29 mouse cellular contexts compared by ENCODE assay signal in the genomic region with DNA sequence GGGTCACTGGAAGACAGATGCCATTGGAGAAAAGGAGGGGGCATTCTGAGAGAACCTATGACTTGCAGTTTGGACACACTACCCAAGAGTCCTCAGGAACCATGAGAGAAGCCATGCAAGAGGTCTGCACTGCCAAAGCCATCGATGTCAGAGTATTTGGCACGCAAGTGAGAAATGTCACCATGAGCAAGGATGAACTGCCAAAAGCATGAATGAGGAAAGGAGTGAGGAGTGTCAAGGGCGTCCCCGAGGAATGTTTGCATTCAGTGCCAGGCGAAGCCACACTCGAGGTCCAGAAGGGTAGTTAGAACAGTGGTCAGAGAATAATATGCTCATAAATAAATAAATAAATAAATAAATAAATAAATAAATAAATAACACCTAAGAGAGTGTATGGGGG.
DNase-seq lines count a peak whose midpoint lies in the region; ATAC-seq lines count a peak whose summit lies in the region.
"Had no signal": no experiment of that assay in that cellular context is flagged by ENCODE, and none has a peak within 500 bp of the region (broad histone marks: within the 10 kb centered on the region; RNA-seq: fewer than 3 reads in every experiment).

No protein-coding gene starts in this region.

- no peak overlapping the region for H3K9ac ChIP-seq in heart, embryonic 11.5 days (ENCODE audit: low read depth, low read length)
- H3K9ac ChIP-seq: hindbrain, embryonic 14.5 days; limb, embryonic 12.5 days; liver, embryonic 15.5 days; lung, embryonic 14.5 days; neural tube, embryonic 12.5 days had no signal

- no peaks in the 10 kb centered on the region for H3K27me3 ChIP-seq in heart, embryonic 11.5 days (ENCODE audit: control insufficient read depth, insufficient read depth, low read length)
- H3K27me3 ChIP-seq: limb, embryonic 12.5 days; liver, embryonic 15.5 days; neural tube, embryonic 12.5 days; Patski had no signal

- 82% methylated on average over 6 of the region's 6 CpGs for WGBS in heart, embryonic 11.5 days (ENCODE audit: insufficient replicate concordance)

- no peak for ATAC-seq in heart, embryonic 11.5 days (replicated peaks; ENCODE audit: insufficient number of reproducible peaks, low FRiP score, low TSS enrichment)
- ATAC-seq: forebrain, embryonic 16.5 days; intestine, postnatal 0 days; midbrain, embryonic 16.5 days; Patski had no signal

- no peak overlapping the region for H3K27ac ChIP-seq in heart, embryonic 11.5 days (ENCODE audit: low read depth, low read length)
- H3K27ac ChIP-seq: hindbrain, embryonic 14.5 days; limb, embryonic 12.5 days; liver, embryonic 15.5 days; neural tube, embryonic 12.5 days; stomach, postnatal 0 days had no signal

- peak; percentile 67 to 71 for DNase-seq in cerebellum, postnatal 10 days
- no peak for DNase-seq in cerebellum, postnatal 36 days
- peak; percentile 37 for DNase-seq in heart, adult 8-10 months (ENCODE audit: low spot score)
- peak; percentile 27 for DNase-seq in adrenal gland, postnatal 25 days
- DNase-seq in heart, postnatal 4 days: peak; percentile 11
- no peak for DNase-seq in spleen, postnatal 4 days (ENCODE audit: low spot score in 2 of 2)
- no peak for DNase-seq in neural tube, embryonic 10.5 days (ENCODE audit: extremely low spot score, low spot score)
- DNase-seq: cerebellum, adult 9-10 months; kidney, adult 9 months; kidney, postnatal 10 days; layer of hippocampus, adult 9-11 months; lung, embryonic 14.5 days; lung, postnatal 36 days; right cerebral cortex, adult 18-20 months; spleen, adult 18-20 months; thymus, adult 18-20 months; thymus, postnatal 25 days had no signal

- no peaks in the 10 kb centered on the region for H3K9me3 ChIP-seq in heart, embryonic 11.5 days (replicated peaks; ENCODE audit: control insufficient read depth, low read length)
- H3K9me3 ChIP-seq: limb, embryonic 12.5 days; liver, embryonic 15.5 days; neural tube, embryonic 12.5 days had no signal

- 0 out of 2 replicates have a peak, but pooled peaks cover 2% of the 10 kb centered on the region for H3K4me1 ChIP-seq in heart, embryonic 11.5 days (ENCODE audit: control insufficient read depth, insufficient read depth, low read length)
- H3K4me1 ChIP-seq: neural tube, embryonic 12.5 days had no signal

- H3K4me3 ChIP-seq in heart, embryonic 11.5 days (ENCODE audit: low read depth, low read length): no peak overlapping the region
- H3K4me3 ChIP-seq: erythroblast, embryonic 14.5 days; limb, embryonic 12.5 days; liver, embryonic 15.5 days; neural tube, embryonic 12.5 days had no signal

- H3K4me2 ChIP-seq in heart, embryonic 11.5 days: no peak overlapping the region
- H3K4me2 ChIP-seq: hindbrain, embryonic 14.5 days; limb, embryonic 12.5 days; liver, embryonic 15.5 days; lung, embryonic 14.5 days; midbrain, embryonic 11.5 days; neural tube, embryonic 12.5 days had no signal

- H3K36me3 ChIP-seq in heart, embryonic 11.5 days (ENCODE audit: control insufficient read depth, insufficient read depth, low read length): no peaks in the 10 kb centered on the region
- H3K36me3 ChIP-seq: limb, embryonic 12.5 days; liver, embryonic 15.5 days; neural tube, embryonic 12.5 days had no signal

Comparison
In these comparisons a context has a peak if more than half of its experiments do, and no peak if none do; other contexts are left out.
1. DNase-seq: peak in cerebellum, postnatal 10 days (2 of 2), heart, adult 8-10 months (single experiment), adrenal gland, postnatal 25 days (single experiment) and heart, postnatal 4 days (single experiment); none in cerebellum, postnatal 36 days (0 of 2), spleen, postnatal 4 days (0 of 2) and neural tube, embryonic 10.5 days (single experiment).